8 mouse cellular contexts compared by ENCODE assay signal in genomic region chr12:70881340-70881739, GRCm38 (mm10). TPM values are rescaled to one million over a fixed set of nuclear protein-coding genes. Genes with fewer than 3 reads are reported as not detected.
DNase-seq lines count a peak whose midpoint lies in the region; ATAC-seq and TF ChIP-seq lines count a peak whose summit lies in the region.
"Had no signal": no experiment of that assay in that cellular context is flagged by ENCODE, and none has a peak within 500 bp of the region (broad histone marks: within the 10 kb centered on the region; RNA-seq: fewer than 3 reads in every experiment).

No protein-coding gene starts in this region.

- TF ChIP-seq POLR2A in kidney, adult 2 months (IDR thresholded peaks at IDR 0.05; ENCODE audit: low read depth, low read length): no peak

- 55% methylated on average over 12 of the region's 12 CpGs for WGBS in kidney, adult 2 months

- H3K27me3 ChIP-seq in kidney, adult 2 months (replicated peaks; ENCODE audit: control insufficient read depth, insufficient read depth, low read length): no peaks in the 10 kb centered on the region

- H3K4me1 ChIP-seq in kidney, adult 2 months (ENCODE audit: control insufficient read depth, insufficient read depth, low read length): 0 out of 2 replicates have a peak, but pooled peaks cover 3% of the 10 kb centered on the region

- no peak for ATAC-seq in frontal cortex, adult (ENCODE audit: low TSS enrichment)

- no peaks in the 10 kb centered on the region for H3K36me3 ChIP-seq in kidney, adult 2 months (ENCODE audit: control insufficient read depth, insufficient read depth, low read length)

- TF ChIP-seq CTCF in kidney, adult 2 months (conservative IDR thresholded peaks at IDR 0.05; ENCODE audit: insufficient read depth, insufficient read length, low read depth, low read length): no peak

- peak; percentile 26 for DNase-seq in right cerebral cortex, postnatal 4 days
- no peak for DNase-seq in right cerebral cortex, postnatal 14 days
- peak; percentile 96 to 98 for DNase-seq in cerebellum, postnatal 25 days
- DNase-seq in kidney, adult 2 months: peak; percentile 50
- DNase-seq in ovary, postnatal 14 days (ENCODE audit: low spot score): peak; percentile 46
- no peak for DNase-seq in thymus, postnatal 14 days

- no peak overlapping the region for H3K4me3 ChIP-seq in kidney, adult 2 months (ENCODE audit: insufficient read depth, low read depth, low read length)

- H3K27ac ChIP-seq in kidney, adult 2 months (ENCODE audit: insufficient read depth, low read depth, low read length): no peak overlapping the region
- H3K27ac ChIP-seq: macrophage had no signal

RNA-seq across cellular contexts. Expression of gene Frmd6, which starts 56.0 kb away (rescaled TPM):
- 6.4 and 6.8 TPM in 2 replicates for polyA plus RNA-seq in kidney, adult 2 months (2012; rRNA removed)

RNA-seq across cellular contexts. Expression of gene Actr10, which starts 56.3 kb away (rescaled TPM):
- polyA plus RNA-seq in kidney, adult 2 months (2012; rRNA removed): 31.9 and 44.6 TPM in 2 replicates

Comparison
In these comparisons a context has a peak if more than half of its experiments do, and no peak if none do; other contexts are left out.
1. DNase-seq: peak in right cerebral cortex, postnatal 4 days (single experiment), cerebellum, postnatal 25 days (2 of 2), kidney, adult 2 months (single experiment) and ovary, postnatal 14 days (single experiment); none in right cerebral cortex, postnatal 14 days (single experiment) and thymus, postnatal 14 days (single experiment).